Mouse (Mus musculus) stomach, embryonic 16.5 days (tissue): Measurements from ENCODE around the gene Cacnb3. TPM values are rescaled to one million over a fixed set of nuclear protein-coding genes. Genes with fewer than 3 reads are reported as not detected.

Experiments
- ATAC-seq: fragments of 200-750 bp; cut with Nextera tagmentation; 2 replicates; pipeline ENCODE4 v1.8.0; 2017; ENCODE audit warnings: moderate number of reproducible peaks, moderate TSS enrichment; ENCODE audit not compliant: insufficient read depth, low FRiP score
- H3K27ac ChIP-seq: fragments of 300-500 bp; sonication (generic); 2 replicates; pipeline ENCODE4 v1.5.1; 2014; ENCODE audit warnings: low read length
- H3K27me3 ChIP-seq: fragments of 300-500 bp; sonication (generic); 2 replicates; pipeline ENCODE4 v1.6.1; 2014; ENCODE audit warnings: low read length, control low read depth, mixed read lengths; ENCODE audit not compliant: control insufficient read depth, insufficient read depth
- H3K36me3 ChIP-seq: fragments of 300-500 bp; sonication (generic); 2 replicates; pipeline ENCODE4 v1.6.1; 2014; ENCODE audit warnings: low read length; ENCODE audit not compliant: control insufficient read depth, insufficient read depth
- H3K4me1 ChIP-seq: fragments of 300-500 bp; sonication (generic); 2 replicates; pipeline ENCODE4 v1.6.1; 2014; ENCODE audit warnings: low read length, control low read depth, mixed read lengths; ENCODE audit not compliant: control insufficient read depth, insufficient read depth
- H3K4me2 ChIP-seq: fragments of 300-500 bp; sonication (generic); 2 replicates; pipeline ENCODE4 v1.6.1; 2014; ENCODE audit warnings: low read depth, low read length, mixed read lengths
- H3K4me3 ChIP-seq: fragments of 300-500 bp; sonication (generic); replicated peaks from 2 replicates; pipeline ENCODE4 v1.5.1; 2014; ENCODE audit warnings: mild to moderate bottlenecking, low read length
- H3K9ac ChIP-seq: fragments of 300-500 bp; sonication (generic); 2 replicates; pipeline ENCODE4 v1.6.1; 2014; ENCODE audit warnings: low read length
- H3K9me3 ChIP-seq: fragments of 300-500 bp; sonication (generic); replicated peaks from 2 replicates; pipeline ENCODE4 v1.6.1; 2016; ENCODE audit warnings: low read length, control low read depth; ENCODE audit not compliant: control insufficient read depth
- WGBS: fragments of 180-500 bp; shearing (Covaris S2); extraction: QIAGEN DNeasy Blood & Tissue Kit; methylation state at CpG from one replicate; pipeline ENCODE4 v1.1.7; 2014; 5-methylcytosine and 5-hydroxymethylcytosine counted together
- polyA plus RNA-seq: library from polyadenylated mRNA; unstranded; fragments of >200 nt; fragmentation: Nextera tagmentation; extraction: Ambion mirVana; gene quantifications from 2 replicates; pipeline ENCODE4 v1.2.1, GENCODE M21; 2015

Gene Cacnb3
- polyA plus RNA-seq, 1 experiment from 2014 or later = 28.2 TPM

DNA sequence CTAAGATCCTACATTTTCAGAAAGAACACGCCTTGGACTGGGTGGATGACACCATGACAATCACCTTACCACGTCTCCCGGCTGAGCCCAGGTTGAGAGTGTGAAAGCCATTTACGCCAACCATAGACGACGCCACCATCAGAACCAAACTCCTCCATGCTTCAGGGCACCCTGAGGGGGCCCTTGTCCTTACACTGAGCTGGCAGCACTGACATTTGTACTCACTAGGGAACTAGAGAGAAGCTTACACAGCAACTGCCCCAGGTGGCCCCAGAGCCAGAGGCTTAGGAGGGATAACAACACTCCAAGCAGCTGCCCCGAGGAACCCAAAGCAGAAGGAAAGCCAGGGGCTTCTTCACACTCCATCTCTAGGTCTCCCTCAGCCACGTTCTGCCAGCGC lies 23.9 kb upstream of the Cacnb3 start:
- Histone ChIP-seq H3K36me3 (0 out of 2 replicates have a peak, but pooled peaks cover 10% of the 10 kb centered on the region), H3K27ac (peak overlapping the region; percentile 97), H3K27me3 (no peaks in the 10 kb centered on the region), H3K9me3 (no peaks in the 10 kb centered on the region), H3K4me3 (0 out of 2 replicates have a peak overlapping the region, but pooled peaks have one; percentile 4), H3K9ac (peak overlapping the region; percentile 96), H3K4me1 (peaks cover 56% of the 10 kb centered on the region), H3K4me2 (peak overlapping the region; percentile 73; the same call in 1 of the 2 replicates)
- 60% methylated on average over 9 of the region's 9 CpGs for WGBS
- no peak for ATAC-seq

GRCm38 (mm10) chr15:98607557-98607956 lies 23.1 kb upstream of the Cacnb3 start:
- H3K27me3 ChIP-seq = no peaks in the 10 kb centered on the region
- H3K27ac ChIP-seq = peak overlapping the region; percentile 97; the same call in 1 of the 2 replicates
- H3K36me3 ChIP-seq = 0 out of 2 replicates have a peak, but pooled peaks cover 10% of the 10 kb centered on the region
- ATAC-seq = no peak
- peak overlapping the region; percentile 88 for H3K4me3 ChIP-seq
- no peaks in the 10 kb centered on the region for H3K9me3 ChIP-seq
- H3K4me1 ChIP-seq = peaks cover 50% of the 10 kb centered on the region
- peak overlapping the region; percentile 96 for H3K9ac ChIP-seq
- 9% methylated on average over 4 of the region's 4 CpGs for WGBS
- peak overlapping the region; percentile 73 for H3K4me2 ChIP-seq

DNA sequence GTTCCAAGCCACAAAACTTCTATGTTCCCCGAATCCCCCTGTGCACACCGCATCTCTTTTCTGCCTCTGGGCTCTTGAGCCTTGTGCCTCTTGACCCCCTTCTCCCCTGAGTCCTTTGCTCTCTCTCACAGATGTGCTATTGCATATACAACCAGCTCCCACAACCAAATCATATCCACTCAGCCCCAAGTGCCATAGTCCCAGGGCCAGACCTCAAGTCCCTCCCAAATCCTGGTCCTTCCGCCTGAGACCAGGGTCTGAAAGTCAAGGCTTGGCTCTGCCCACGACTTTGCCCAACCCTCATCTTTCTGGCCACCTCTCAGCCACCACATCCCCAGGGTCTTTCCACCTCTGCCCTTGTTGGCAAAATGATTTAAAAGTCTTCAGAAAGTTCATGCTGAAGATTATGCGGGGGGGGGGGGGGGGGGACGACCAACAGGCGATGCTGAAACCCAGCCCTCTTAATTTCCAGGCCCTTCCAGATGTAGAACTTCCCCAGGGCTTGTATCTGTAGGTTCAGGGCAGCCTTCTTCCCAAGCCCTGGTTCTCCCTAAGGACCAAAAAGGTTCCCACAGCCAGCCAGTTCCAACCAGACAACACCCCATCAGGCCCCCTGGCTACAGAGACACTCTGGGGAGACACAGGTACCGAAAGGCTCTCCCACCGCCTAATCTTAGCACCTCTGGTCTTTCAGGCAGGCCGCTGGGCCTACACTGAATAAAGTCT lies 22.4 kb upstream of the Cacnb3 start:
- Histone ChIP-seq H3K4me2 (peak overlapping the region; percentile 73), H3K4me1 (peaks cover 43% of the 10 kb centered on the region), H3K36me3 (0 out of 2 replicates have a peak, but pooled peaks cover 10% of the 10 kb centered on the region), H3K9ac (peak overlapping the region; percentile 96), H3K27me3 (no peaks in the 10 kb centered on the region), H3K9me3 (no peaks in the 10 kb centered on the region), H3K4me3 (peak overlapping the region; percentile 88), H3K27ac (peak overlapping the region; percentile 97)
- peak; percentile 0; the same call in 1 of the 2 replicates for ATAC-seq
- WGBS = 13% methylated on average over 9 of the region's 10 CpGs

- Histone ChIP-seq H3K36me3 (0 out of 2 replicates have a peak, but pooled peaks cover 5% of the 10 kb centered on the region), H3K4me2 (peak overlapping the region; percentile 73), H3K27ac (peak overlapping the region; percentile 97), H3K4me3 (peak overlapping the region; percentile 88), H3K9ac (peak overlapping the region; percentile 96), H3K9me3 (no peaks in the 10 kb centered on the region), H3K27me3 (no peaks in the 10 kb centered on the region), H3K4me1 (peaks cover 37% of the 10 kb centered on the region)
- peak; percentile 2 for ATAC-seq
- 2% methylated on average over 13 of the region's 26 CpGs for WGBS
These were observed 21.8 kb upstream of the Cacnb3 start for GRCm38 (mm10) chr15:98608784-98609250.

- Histone ChIP-seq H3K27me3 (no peaks in the 10 kb centered on the region), H3K36me3 (no peaks in the 10 kb centered on the region), H3K4me2 (peak within 1 kb of the TSS; percentile 73), H3K4me3 (peak within 1 kb of the TSS; percentile 88), H3K27ac (peak within 1 kb of the TSS; percentile 97), H3K4me1 (peaks cover 30% of the 10 kb centered on the region), H3K9me3 (no peaks in the 10 kb centered on the region), H3K9ac (peak within 1 kb of the TSS; percentile 96)
- 2% methylated on average over 66 of the region's 75 CpGs for WGBS
- ATAC-seq = peak; percentile 86
These were observed 21.1 kb upstream of the Cacnb3 start, which contains the start of gene Adcy6 for GRCm38 (mm10) chr15:98609331-98610130. Gene Adcy6, minus strand, starts transcription at chr15:98610076.

- peak; percentile 14; the same call in 1 of the 2 replicates for ATAC-seq
- Histone ChIP-seq H3K27me3 (no peaks in the 10 kb centered on the region), H3K36me3 (no peaks in the 10 kb centered on the region), H3K27ac (peak overlapping the region; percentile 97), H3K4me2 (peak overlapping the region; percentile 73), H3K4me3 (peak overlapping the region; percentile 88), H3K9me3 (no peaks in the 10 kb centered on the region), H3K9ac (peak overlapping the region; percentile 96), H3K4me1 (peaks cover 30% of the 10 kb centered on the region)
- WGBS = 4% methylated on average over 12 of the region's 12 CpGs
These were observed 20.5 kb upstream of the Cacnb3 start for GRCm38 (mm10) chr15:98610131-98610633.

GRCm38 (mm10) chr15:98612229-98612628 lies 18.4 kb upstream of the Cacnb3 start:
- no peak overlapping the region for H3K4me3 ChIP-seq
- H3K4me1 ChIP-seq = peaks cover 23% of the 10 kb centered on the region
- no peak overlapping the region for H3K27ac ChIP-seq
- H3K27me3 ChIP-seq = no peaks in the 10 kb centered on the region
- H3K9ac ChIP-seq = no peak overlapping the region
- WGBS = 93% methylated on average over 3 of the region's 3 CpGs
- ATAC-seq = no peak
- H3K4me2 ChIP-seq = no peak overlapping the region
- H3K36me3 ChIP-seq = no peaks in the 10 kb centered on the region
- no peaks in the 10 kb centered on the region for H3K9me3 ChIP-seq

- 36% methylated on average over 9 of the region's 9 CpGs for WGBS
- no peak overlapping the region for H3K4me3 ChIP-seq
- H3K27me3 ChIP-seq = no peaks in the 10 kb centered on the region; the same call in 1 of the 2 replicates
- H3K27ac ChIP-seq = no peak overlapping the region
- H3K9ac ChIP-seq = no peak overlapping the region
- peaks cover 14% of the 10 kb centered on the region for H3K4me1 ChIP-seq
- ATAC-seq = no peak
- H3K4me2 ChIP-seq = no peak overlapping the region
- no peaks in the 10 kb centered on the region for H3K36me3 ChIP-seq
- no peaks in the 10 kb centered on the region for H3K9me3 ChIP-seq
These were observed 16.1 kb upstream of the Cacnb3 start for GRCm38 (mm10) chr15:98614551-98614950.
